Mouse (Mus musculus): Measurements from ENCODE around the gene Med1. TPM values are rescaled to one million over a fixed set of nuclear protein-coding genes. Genes with fewer than 3 reads are reported as not detected.

Gene Med1
- total RNA-seq, 2 experiments from 2014 or later = 20.6 to 24.5 TPM

- DNase-seq = peak; percentile 82 to 86
Measured at GRCm38 (mm10) chr11:98149786-98150624, 43.1 kb downstream of the Med1 start, which contains the start of gene Fbxl20. Fbxl20 (minus strand) TSS chr11:98150403.

DNA sequence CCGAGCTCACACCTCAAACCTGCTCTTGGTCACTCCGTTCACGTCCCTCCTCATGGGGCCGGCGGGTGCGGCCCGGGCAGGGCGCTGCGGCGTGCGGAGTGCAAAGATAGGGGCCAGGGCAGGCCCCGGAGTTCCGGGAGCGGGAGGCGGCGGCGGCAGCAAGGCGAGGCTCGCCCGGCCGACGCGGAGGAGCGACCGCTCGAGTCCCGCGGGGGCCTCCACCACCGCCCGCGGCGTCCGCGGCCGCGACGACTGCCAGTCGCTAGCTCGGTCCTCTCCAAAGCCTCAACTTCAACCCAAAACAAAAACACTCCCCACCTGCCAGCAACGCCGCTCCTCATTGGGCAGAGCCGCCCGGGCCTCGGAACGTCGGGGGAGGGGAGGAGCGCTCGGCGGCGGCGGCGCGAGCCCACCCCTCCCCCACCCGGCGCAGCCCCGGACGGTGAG is 43.8 kb downstream of the Med1 start:
- DNase-seq = peak; percentile 91 to 92
- intact Hi-C loops (cut with DNase I) = no loop called here

More at GRCm38 (mm10) chr11:98149786-98150624, 43.1 kb downstream of the Med1 start, which contains the start of gene Fbxl20:
- intact Hi-C loops (cut with DNase I) = no loop called here

DNA sequence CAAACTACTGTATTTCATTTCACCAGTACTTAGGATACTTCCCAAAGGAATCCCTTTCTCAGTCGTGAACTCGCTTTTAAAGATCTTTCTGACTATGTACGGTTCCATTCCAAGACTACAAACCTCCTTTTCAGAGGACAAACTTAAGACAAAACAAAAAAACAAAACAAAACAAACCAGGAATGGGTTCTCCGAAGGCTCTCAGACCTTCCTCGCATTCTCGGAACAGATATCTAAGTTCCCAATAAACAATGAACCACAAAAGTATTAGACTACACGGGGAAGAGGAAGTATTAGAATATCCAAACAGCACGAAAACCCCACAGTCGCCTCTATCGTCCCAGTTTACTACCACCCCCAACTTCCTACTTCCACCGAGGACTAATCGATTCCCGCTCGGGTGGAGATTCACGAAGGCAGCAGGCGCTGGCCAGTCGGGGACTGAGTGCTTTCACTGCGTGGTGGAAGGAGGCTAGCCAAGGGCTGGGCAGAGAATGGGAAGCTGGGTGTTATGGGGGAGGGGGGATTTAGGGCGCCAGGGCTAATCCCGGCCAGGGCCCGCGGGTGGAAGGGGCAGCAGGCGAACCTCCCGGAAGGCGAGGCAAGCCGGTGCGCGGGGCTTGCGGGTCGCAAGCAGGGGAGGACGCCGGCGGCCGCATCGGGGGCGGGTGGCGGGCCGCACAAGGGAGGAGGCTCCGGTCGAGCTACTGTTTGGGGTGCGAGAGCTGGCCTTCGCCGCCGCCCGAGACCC is 44.4 kb downstream of the Med1 start:
- DNase-seq = peak in 1 of 2 experiments; percentile 39
- intact Hi-C loops (cut with DNase I) = no loop called here

DNA sequence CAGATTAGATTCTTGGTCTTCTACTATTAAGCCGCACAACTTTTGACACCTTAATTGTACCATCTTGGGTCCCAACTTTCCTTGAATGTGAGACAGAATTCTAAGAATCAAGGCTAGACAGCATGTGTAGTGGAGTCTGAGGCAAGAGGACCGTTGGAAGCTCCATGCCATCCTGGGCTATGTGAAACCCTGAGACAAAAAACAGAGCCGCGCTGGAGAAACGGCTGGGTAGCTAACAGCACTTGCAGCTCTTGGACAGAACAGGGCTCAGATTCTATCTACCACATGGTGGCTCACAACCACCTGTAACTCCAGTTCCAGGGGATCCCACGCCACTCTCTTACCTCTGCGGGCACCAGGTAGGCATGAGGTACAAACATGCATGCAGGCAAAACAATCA is 47.2 kb downstream of the Med1 start:
- DNase-seq = no peak
- intact Hi-C loops (cut with DNase I) = no loop called here

- DNase-seq = no peak
- intact Hi-C loops (cut with DNase I) = no loop called here
Measured at GRCm38 (mm10) chr11:98142545-98142944, 50.5 kb downstream of the Med1 start.

DNA sequence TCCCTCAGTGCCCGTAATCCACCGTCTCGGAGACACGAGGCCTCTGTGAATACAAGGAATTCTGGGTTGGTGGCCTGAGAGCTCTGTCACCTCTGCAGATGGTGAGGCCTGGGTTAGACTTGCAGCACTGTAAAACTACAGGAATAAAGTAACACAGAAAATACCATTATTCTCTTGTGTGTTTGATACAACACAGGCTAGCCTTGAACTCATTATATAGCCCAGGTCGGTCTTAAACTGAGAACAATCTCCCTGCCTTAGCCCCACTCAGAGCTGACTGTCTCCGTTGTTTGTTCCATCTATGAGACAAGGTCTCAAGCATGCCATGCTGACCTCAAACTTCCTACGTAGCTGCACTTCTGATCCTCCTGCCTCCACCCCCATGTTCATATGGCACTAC is 54.2 kb downstream of the Med1 start:
- intact Hi-C loops (cut with DNase I) = no loop called here

GRCm38 (mm10) chr11:98137836-98138235 is 55.3 kb downstream of the Med1 start:
- no peak for DNase-seq

More for the DNA sequence above, 54.2 kb downstream of the Med1 start:
- DNase-seq = no peak

DNA sequence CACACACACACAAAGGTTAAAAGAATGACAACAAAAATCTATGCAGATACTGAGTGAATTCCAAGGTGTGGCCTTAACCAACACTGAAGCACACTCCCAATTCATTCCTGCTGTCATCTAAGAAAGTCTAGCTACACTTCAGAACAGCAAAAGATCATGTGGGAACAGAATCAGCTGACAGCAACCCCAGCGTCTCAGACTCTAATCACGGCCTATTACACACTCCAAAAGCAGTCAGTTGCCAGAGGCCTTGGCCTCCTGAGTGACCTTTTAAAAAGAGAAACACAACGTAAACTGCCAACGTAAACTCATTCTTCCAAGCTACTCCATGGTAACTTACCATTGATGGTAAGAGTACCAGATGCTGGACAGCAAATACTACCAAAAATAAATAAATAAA is 58.1 kb downstream of the Med1 start:
- intact Hi-C loops (cut with DNase I) = no loop called here
- DNase-seq = no peak

More at GRCm38 (mm10) chr11:98137836-98138235, 55.3 kb downstream of the Med1 start:
- intact Hi-C loops (cut with DNase I) = no loop called here

- intact Hi-C loops (cut with DNase I) = no loop called here
- no peak for DNase-seq
Measured at GRCm38 (mm10) chr11:98123424-98123823, 69.7 kb downstream of the Med1 start.

GRCm38 (mm10) chr11:98114363-98114762 is 78.7 kb downstream of the Med1 start:
- intact Hi-C loops (cut with DNase I) = no loop called here
- no peak for DNase-seq

DNA sequence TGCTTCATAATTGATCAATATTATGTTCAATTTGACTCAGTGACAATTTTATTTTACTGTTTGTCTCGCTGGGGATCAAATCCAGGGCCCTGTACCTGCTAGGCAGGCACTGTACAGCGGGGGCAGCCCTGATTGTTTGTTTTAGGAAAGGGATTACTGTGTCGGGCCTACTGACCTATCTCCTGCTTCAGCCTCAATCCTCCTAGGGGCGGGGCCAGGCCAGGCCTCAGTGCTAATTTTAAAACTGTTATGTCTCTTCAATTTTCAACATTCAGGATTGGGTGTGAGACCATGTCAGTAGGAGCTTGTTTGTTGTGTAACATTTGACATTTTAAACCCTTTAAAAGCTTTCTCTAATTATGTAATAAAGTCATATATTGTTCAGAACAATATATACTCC is 79.6 kb downstream of the Med1 start:
- intact Hi-C loops (cut with DNase I) = no loop called here
- no peak for DNase-seq

GRCm38 (mm10) chr11:98109706-98110105 is 83.4 kb downstream of the Med1 start:
- intact Hi-C loops (cut with DNase I) = no loop called here
- no peak for DNase-seq

Small RNAs within 50 kb of the gene (microRNA-seq; reads per million reads assigned to microRNA genes)
- 0 reads per million in 2 experiments for gene Gm27399

Other genes with a start within 250 kb of the Med1 start
- 1 to 10 TPM; 2.8 to 3.7 TPM for gene Plxdc1, start 206.8 kb downstream of the Med1 start, total RNA-seq (2021)
- gene Arl5c, start 197.1 kb downstream of the Med1 start, total RNA-seq (2021) = under 1 TPM; 0.32 to 0.79 TPM
- 100 to 1,000 TPM; 215 to 243 TPM for gene Cacnb1, start 170.3 kb downstream of the Med1 start, total RNA-seq (2021)
- gene Rpl19, start 166.6 kb downstream of the Med1 start, total RNA-seq (2021) = 100 to 1,000 TPM; 368 to 452 TPM
- gene Stac2, start 139.8 kb downstream of the Med1 start, total RNA-seq (2021) = under 1 TPM; 0.07 to 0.15 TPM
- gene Fbxl20, start 42.9 kb downstream of the Med1 start, total RNA-seq (2021) = 10 to 100 TPM in 1 of 2 experiments, 1 to 10 TPM in 1; 7.8 to 14.2 TPM
- 10 to 100 TPM; 12.7 to 15.0 TPM for gene Cdk12, start 9.8 kb upstream of the Med1 start, total RNA-seq (2021)
- not detected for gene Neurod2, start 136.4 kb upstream of the Med1 start, total RNA-seq (2021)
- gene Ppp1r1b, start 155.1 kb upstream of the Med1 start, total RNA-seq (2021) = not detected
- gene Stard3, start 165.1 kb upstream of the Med1 start, total RNA-seq (2021) = 10 to 100 TPM; 10.3 to 14.7 TPM
- gene Tcap, start 190.5 kb upstream of the Med1 start, total RNA-seq (2021) = 1,000 to 10,000 TPM; 3,291 to 4,304 TPM
- 1 to 10 TPM in 1 of 2 experiments, under 1 TPM in 1; 0.89 to 2.1 TPM for gene Pnmt, start 193.2 kb upstream of the Med1 start, total RNA-seq (2021)
- 1 to 10 TPM; 1.8 to 2.2 TPM for gene Pgap3, start 207.2 kb upstream of the Med1 start, total RNA-seq (2021)
- gene Erbb2, start 219.2 kb upstream of the Med1 start, total RNA-seq (2021) = 1 to 10 TPM; 1.8 to 2.9 TPM
- 10 to 100 TPM; 27.2 to 36.5 TPM for gene Mien1, start 245.7 kb upstream of the Med1 start, total RNA-seq (2021)